Mouse (Mus musculus) urinary bladder, postnatal 14 days (tissue): ENCODE data around the gene Thumpd3.

Experiments
- DNase-seq: peaks from one replicate; pipeline ENCODE4 v3.0.0; 2021; ENCODE audit warnings: low spot score

Gene Thumpd3

GRCm38 (mm10) chr6:113079492-113079891, 33.5 kb downstream of the Thumpd3 start:
- peak; percentile 23 for DNase-seq

GRCm38 (mm10) chr6:113082229-113082628, 36.2 kb downstream of the Thumpd3 start:
- DNase-seq: no peak

GRCm38 (mm10) chr6:113084590-113084989, 38.6 kb downstream of the Thumpd3 start:
- no peak for DNase-seq

- no peak for DNase-seq
Measured at GRCm38 (mm10) chr6:113093206-113093605, 47.2 kb downstream of the Thumpd3 start.

- DNase-seq: no peak
Measured at GRCm38 (mm10) chr6:113095547-113095946, 49.5 kb downstream of the Thumpd3 start.

- DNase-seq: no peak
Measured at GRCm38 (mm10) chr6:113097662-113098061, 51.6 kb downstream of the Thumpd3 start.

GRCm38 (mm10) chr6:113099640-113100289, 53.7 kb downstream of the Thumpd3 start:
- DNase-seq: peak; percentile 94

- no peak for DNase-seq
Measured at GRCm38 (mm10) chr6:113102541-113102940, 56.5 kb downstream of the Thumpd3 start.

GRCm38 (mm10) chr6:113103765-113104164, 57.7 kb downstream of the Thumpd3 start:
- peak; percentile 52 for DNase-seq

- DNase-seq: no peak
Measured at GRCm38 (mm10) chr6:113109378-113109777, 63.4 kb downstream of the Thumpd3 start.

- no peak for DNase-seq
Measured at GRCm38 (mm10) chr6:113109956-113110355, 63.9 kb downstream of the Thumpd3 start.
